Mouse (Mus musculus) heart, adult 2 months (tissue): ENCODE data around the gene Srrm2. TPM values are rescaled to one million over a fixed set of nuclear protein-coding genes. Genes with fewer than 3 reads are reported as not detected.
A peak's percentile ranks its signal among the peaks of the same experiment; 100 is the strongest.

Experiments used
- DNase-seq, 2 experiments: peaks; one replicate each; pipeline ENCODE4 v3.0.0; 2021
- H3K27ac ChIP-seq: fragments of 200-600 bp; 2 replicates; pipeline ENCODE4 v1.8.1; 2022
- H3K27me3 ChIP-seq: fragments of 200-500 bp; 2 replicates; pipeline ENCODE4 v1.6.1; 2012; ENCODE audit warnings: mild to moderate bottlenecking, low read length, inconsistent platforms, mixed read lengths; ENCODE audit not compliant: control insufficient read depth, insufficient read depth
- H3K36me3 ChIP-seq: fragments of 200-500 bp; 2 replicates; pipeline ENCODE4 v1.6.1; 2012; ENCODE audit warnings: low read length, inconsistent platforms; ENCODE audit not compliant: control insufficient read depth, insufficient read depth
- H3K4me1 ChIP-seq: fragments of 200-500 bp; 2 replicates; pipeline ENCODE4 v1.6.1; 2011; ENCODE audit warnings: low read length; ENCODE audit not compliant: control insufficient read depth, insufficient read depth
- H3K4me3 ChIP-seq: fragments of 200-600 bp; 2 replicates; pipeline ENCODE4 v1.8.1; 2022
- H3K79me2 ChIP-seq: fragments of 200-500 bp; replicated peaks from 2 replicates; pipeline ENCODE4 v1.6.1; 2012; ENCODE audit warnings: mild to moderate bottlenecking, inconsistent platforms, low read length, moderate library complexity, mixed read lengths; ENCODE audit not compliant: control insufficient read depth, insufficient read depth
- H3K9ac ChIP-seq: fragments of 200-500 bp; 2 replicates; pipeline ENCODE4 v1.6.1; 2012; ENCODE audit warnings: low read depth, mild to moderate bottlenecking, control low read depth, inconsistent platforms, low read length, mixed read lengths
- CTCF ChIP-seq: fragments of 200-600 bp; IDR thresholded peaks from 2 replicates; pipeline ENCODE4 v1.8.1; 2022; ENCODE audit warnings: antibody characterized with exemption, mild to moderate bottlenecking, moderate library complexity
- EP300 ChIP-seq: fragments of 200-500 bp; IDR thresholded peaks from 2 replicates; pipeline ENCODE4 v1.6.1; 2011; ENCODE audit warnings: low read depth, low read length, control low read depth; ENCODE audit not compliant: insufficient read depth
- POLR2A ChIP-seq: fragments of 200-500 bp; IDR thresholded peaks from 2 replicates; pipeline ENCODE4 v1.6.1; 2011; ENCODE audit warnings: mild to moderate bottlenecking, low read depth, low read length, control low read depth; ENCODE audit not compliant: insufficient read depth
- WGBS: fragments of 180-500 bp; shearing (Covaris S2); methylation state at CpG from one replicate; pipeline ENCODE4 v1.1.7; 2018; 5-methylcytosine and 5-hydroxymethylcytosine counted together
- intact Hi-C: fragments of 180-260 bp; cut with DNase I; formaldehyde crosslinking; loops from one replicate; pipeline ENCODE4 v1.15.1; 2025
- polyA plus RNA-seq: library from polyadenylated mRNA; depleted of rRNA; stranded (reverse); fragments of >200 nt; gene quantifications from 2 replicates; pipeline ENCODE4 v1.2.3, GENCODE M21; 2012
- total RNA-seq, 2 experiments: library from RNA; stranded (reverse); gene quantifications; 2 replicates each; pipeline ENCODE4 v1.2.3; 2021

The Srrm2 gene
- total and polyA plus RNA-seq, 3 experiments, result 157 to 318 (median 161) TPM

GRCm38 (mm10) chr17:23829064-23829619 lies 38.8 kb downstream of the Srrm2 start, which contains the start of gene Elob:
Gene Elob, minus strand, starts transcription at chr17:23829136.
- H3K9ac ChIP-seq, result peak within 1 kb of the TSS; percentile 80
- peak within 1 kb of the TSS; percentile 83 for H3K4me3 ChIP-seq
- peaks cover 2% of the 10 kb centered on the region; the same call in 1 of the 2 replicates for H3K79me2 ChIP-seq
- H3K36me3 ChIP-seq, result peaks cover 14% of the 10 kb centered on the region
- intact Hi-C loops, result loop anchor here (1.0 to 2.0 kb wide), 2 partner anchors 27 to 58 kb away; partner anchors contain the start of gene Flywch1
- no peaks in the 10 kb centered on the region for H3K4me1 ChIP-seq
- no peaks in the 10 kb centered on the region; the same call in 1 of the 2 replicates for H3K27me3 ChIP-seq
- H3K27ac ChIP-seq, result peak within 1 kb of the TSS; percentile 96
- TF ChIP-seq CTCF (peak; percentile 83), POLR2A (peak; percentile 73), EP300 (peak; percentile 51; the same call in 1 of the 2 replicates)
- WGBS, result under 1% methylated on average over 24 of the region's 42 CpGs
- DNase-seq, result peak; percentile 87 to 91

DNA sequence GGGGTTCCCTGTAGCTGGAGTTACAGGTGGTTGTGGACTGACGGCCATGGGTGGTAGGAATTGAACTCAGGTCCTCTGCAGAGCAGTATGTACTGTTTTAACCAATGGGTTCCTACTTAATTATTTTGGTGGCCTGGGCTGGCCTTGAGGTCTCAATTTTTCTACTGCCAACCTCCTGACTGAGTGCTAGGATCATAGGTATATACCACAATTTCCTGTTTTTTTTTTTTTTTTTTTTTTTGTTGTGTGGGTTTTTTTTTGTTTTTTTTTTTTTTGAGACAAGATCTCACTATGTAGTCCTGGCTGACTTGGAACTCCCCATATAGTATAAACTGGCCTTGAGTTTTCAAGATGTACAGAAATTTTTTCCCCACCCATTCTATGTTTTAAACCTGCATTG lies 40.9 kb downstream of the Srrm2 start:
- WGBS, result 93% methylated on average over 1 of the region's 1 CpGs
- Histone ChIP-seq H3K27ac (no peak overlapping the region), H3K36me3 (peaks cover 10% of the 10 kb centered on the region), H3K4me3 (no peak overlapping the region), H3K4me1 (no peaks in the 10 kb centered on the region), H3K79me2 (peaks cover 2% of the 10 kb centered on the region; the same call in 1 of the 2 replicates), H3K27me3 (peaks cover 1% of the 10 kb centered on the region; the same call in 1 of the 2 replicates), H3K9ac (no peak overlapping the region)
- intact Hi-C loops, result no loop called here
- no peak for DNase-seq
- no peak for TF ChIP-seq CTCF
- no peak for TF ChIP-seq EP300
- no peak for TF ChIP-seq POLR2A

DNA sequence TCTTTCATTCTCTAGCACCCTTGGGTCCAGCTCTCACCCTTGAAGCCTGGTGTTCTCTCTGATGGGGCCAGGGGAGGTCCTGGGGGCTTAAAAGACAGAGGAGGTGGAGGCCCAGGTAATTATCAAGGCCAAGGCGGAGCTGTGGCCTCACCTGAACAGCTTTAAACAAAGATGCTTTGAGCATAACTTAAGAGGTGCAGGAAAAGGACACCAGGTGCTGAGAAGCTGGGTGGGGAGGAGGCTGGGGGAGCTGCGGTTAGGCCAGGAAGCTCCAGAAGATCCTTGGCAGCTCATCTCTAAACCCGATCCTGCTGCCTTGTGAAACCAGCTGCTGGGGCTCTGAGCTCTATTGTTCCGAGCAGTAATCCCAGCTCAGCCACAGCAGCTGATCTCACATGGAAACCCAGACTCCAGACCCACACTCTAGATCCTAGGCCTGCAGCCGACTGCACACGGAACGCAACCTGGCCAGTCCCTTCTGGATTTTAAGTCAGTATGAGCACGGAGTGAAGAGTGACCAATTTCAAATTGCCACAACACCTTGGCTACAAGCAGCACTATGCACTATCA lies 45.8 kb downstream of the Srrm2 start, which contains the start of gene Prss33:
Gene Prss33, minus strand, starts transcription at position 51 of the 570 bp plus-strand sequence.
- WGBS, result 81% methylated on average over 8 of the region's 8 CpGs
- H3K27me3 ChIP-seq, result peaks cover 1% of the 10 kb centered on the region; the same call in 1 of the 2 replicates
- no peak within 1 kb of the TSS for H3K4me3 ChIP-seq
- intact Hi-C loops, result no loop called here
- H3K79me2 ChIP-seq, result no peaks in the 10 kb centered on the region
- H3K36me3 ChIP-seq, result no peaks in the 10 kb centered on the region
- no peak within 1 kb of the TSS for H3K9ac ChIP-seq
- DNase-seq, result no peak
- no peak for TF ChIP-seq EP300
- no peak for TF ChIP-seq CTCF
- no peak for TF ChIP-seq POLR2A
- no peak within 1 kb of the TSS for H3K27ac ChIP-seq
- H3K4me1 ChIP-seq, result no peaks in the 10 kb centered on the region

DNA sequence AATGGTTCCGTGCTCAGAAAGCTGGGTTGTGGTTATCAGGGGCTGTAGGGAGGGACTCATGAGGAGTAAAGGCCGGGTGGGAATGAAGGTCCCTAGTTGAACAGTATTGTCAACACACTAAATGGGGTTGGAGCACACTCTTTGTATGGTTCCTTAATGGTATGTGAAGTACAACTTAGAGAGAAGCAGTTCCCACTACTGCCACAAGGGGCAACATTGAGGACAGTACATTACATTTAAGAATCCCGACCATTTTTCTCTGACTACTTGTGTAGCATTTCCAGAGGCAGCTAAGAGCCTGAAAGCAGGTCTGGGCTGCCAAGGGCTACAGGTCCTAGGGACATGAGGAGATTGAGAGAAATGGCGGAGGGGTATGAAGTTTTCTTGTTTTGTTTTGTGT lies 50.8 kb downstream of the Srrm2 start:
- no peaks in the 10 kb centered on the region for H3K4me1 ChIP-seq
- intact Hi-C loops, result no loop called here
- H3K79me2 ChIP-seq, result no peaks in the 10 kb centered on the region
- no peak overlapping the region for H3K9ac ChIP-seq
- 31% methylated on average over 4 of the region's 4 CpGs for WGBS
- peak; percentile 28 to 56 for DNase-seq
- no peak overlapping the region for H3K27ac ChIP-seq
- no peaks in the 10 kb centered on the region for H3K36me3 ChIP-seq
- TF ChIP-seq CTCF (peak; percentile 94), POLR2A (no peak)
- no peak overlapping the region for H3K4me3 ChIP-seq
- H3K27me3 ChIP-seq, result no peaks in the 10 kb centered on the region; the same call in 1 of the 2 replicates

- TF ChIP-seq CTCF, result peak; percentile 36
- no peak for TF ChIP-seq POLR2A
- TF ChIP-seq EP300, result no peak
- no peak for DNase-seq
- intact Hi-C loops, result loop anchor here (2.0 kb wide), 1 partner anchor 68 kb away; no protein-coding TSS in a partner anchor
These were observed 52.9 kb downstream of the Srrm2 start for GRCm38 (mm10) chr17:23843141-23843811.

More at GRCm38 (mm10) chr17:23843141-23843811, 52.9 kb downstream of the Srrm2 start:
- Histone ChIP-seq H3K4me3 (no peak overlapping the region), H3K27me3 (no peaks in the 10 kb centered on the region; the same call in 1 of the 2 replicates), H3K4me1 (no peaks in the 10 kb centered on the region), H3K27ac (no peak overlapping the region), H3K36me3 (no peaks in the 10 kb centered on the region), H3K9ac (no peak overlapping the region), H3K79me2 (no peaks in the 10 kb centered on the region)
- 52% methylated on average over 23 of the region's 23 CpGs for WGBS
